ENCODE assay signal across 21 mouse cellular contexts in genomic region chr15:75240558-75240957, GRCm38 (mm10). TPM values are rescaled to one million over a fixed set of nuclear protein-coding genes. Genes with fewer than 3 reads are reported as not detected.
"Had no signal": no experiment of that assay in that cellular context is flagged by ENCODE, and none has a peak within 500 bp of the region (broad histone marks: within the 10 kb centered on the region; RNA-seq: fewer than 3 reads in every experiment).

No protein-coding gene starts in this region.

- H3K4me3 ChIP-seq: left cerebral cortex, adult 2 months; limb, embryonic 12.5 days; liver, embryonic 13.5 days; lung, embryonic 15.5 days; megakaryocyte, embryonic 14.5 days; midbrain, embryonic 15.5 days; neural tube, embryonic 12.5 days had no signal

- H3K9ac ChIP-seq: limb, embryonic 12.5 days; liver, embryonic 13.5 days; liver, postnatal 0 days; lung, embryonic 15.5 days; midbrain, embryonic 15.5 days; neural tube, embryonic 12.5 days had no signal

- H3K9me3 ChIP-seq: limb, embryonic 12.5 days; liver, embryonic 13.5 days; lung, embryonic 15.5 days; megakaryocyte, embryonic 14.5 days; midbrain, embryonic 15.5 days; neural tube, embryonic 12.5 days had no signal

- DNase-seq: liver; liver, embryonic 13.5 days; liver, postnatal 0 days; lung, postnatal 14 days; thymus, postnatal 4 days had no signal

- H3K36me3 ChIP-seq: limb, embryonic 12.5 days; liver, embryonic 13.5 days; lung, embryonic 15.5 days; midbrain, embryonic 15.5 days; neural tube, embryonic 12.5 days had no signal

- ATAC-seq: intestine, postnatal 0 days; liver, postnatal 0 days; midbrain, embryonic 15.5 days had no signal

- H3K27ac ChIP-seq: left cerebral cortex, adult 2 months; limb, embryonic 12.5 days; liver, embryonic 13.5 days; lung, embryonic 15.5 days; macrophage; midbrain, embryonic 15.5 days; neural tube, embryonic 12.5 days; stomach, postnatal 0 days had no signal

- H3K27me3 ChIP-seq: limb, embryonic 12.5 days; liver, embryonic 13.5 days; lung, embryonic 15.5 days; megakaryocyte, embryonic 14.5 days; midbrain, embryonic 15.5 days; neural tube, embryonic 12.5 days had no signal

- H3K4me2 ChIP-seq: limb, embryonic 12.5 days; liver, embryonic 13.5 days; lung, embryonic 15.5 days; midbrain, embryonic 11.5 days; midbrain, embryonic 15.5 days; neural tube, embryonic 12.5 days had no signal

- H3K4me1 ChIP-seq: limb, embryonic 12.5 days; liver, embryonic 13.5 days; lung, embryonic 15.5 days; megakaryocyte, embryonic 14.5 days; midbrain, embryonic 15.5 days; neural tube, embryonic 12.5 days had no signal

RNA-seq across cellular contexts. Expression of gene BC025446, which starts 24.4 kb away (rescaled TPM):
- total RNA-seq: layer of hippocampus, adult 8-10 months; layer of hippocampus, postnatal 25 days; left cerebral cortex, adult 2 months; left cerebral cortex, postnatal 14 days; monocyte, adult 5-6 weeks; neutrophil, adult 5-6 weeks had no signal
- polyA plus RNA-seq: limb, embryonic 12.5 days; macrophage; midbrain, embryonic 11.5 days; midbrain, embryonic 15.5 days; neural tube, embryonic 12.5 days had no signal

RNA-seq across cellular contexts. Expression of gene Ly6f, which starts 27.7 kb away (rescaled TPM):
- total RNA-seq: layer of hippocampus, adult 8-10 months; layer of hippocampus, postnatal 25 days; left cerebral cortex, adult 2 months; left cerebral cortex, postnatal 14 days; monocyte, adult 5-6 weeks; neutrophil, adult 5-6 weeks had no signal
- polyA plus RNA-seq: large intestine, adult 2 months; limb, embryonic 12.5 days; liver, embryonic 13.5 days; liver, postnatal 0 days; lung, embryonic 15.5 days; macrophage; midbrain, embryonic 11.5 days; midbrain, embryonic 15.5 days; neural tube, embryonic 12.5 days; stomach, postnatal 0 days had no signal
